Mouse (Mus musculus) cortical plate, adult 2 months (tissue): ENCODE data around the gene Vps37b. TPM values are rescaled to one million over a fixed set of nuclear protein-coding genes. Genes with fewer than 3 reads are reported as not detected.
A peak's percentile ranks its signal among the peaks of the same experiment; 100 is the strongest.

Experiments
- H3K27ac ChIP-seq: fragments of 200-500 bp; 2 replicates; pipeline ENCODE4 v1.5.1; 2012; ENCODE audit warnings: low read length, control low read depth, inconsistent platforms; ENCODE audit not compliant: insufficient read depth
- H3K4me1 ChIP-seq: fragments of 200-500 bp; 2 replicates; pipeline ENCODE4 v1.6.1; 2011; ENCODE audit warnings: low read length; ENCODE audit not compliant: control insufficient read depth, insufficient read depth
- H3K4me3 ChIP-seq: fragments of 200-500 bp; 2 replicates; pipeline ENCODE4 v1.5.1; 2011; ENCODE audit warnings: mild to moderate bottlenecking, low read length, control low read depth; ENCODE audit not compliant: insufficient read depth
- CTCF ChIP-seq: fragments of 200-500 bp; IDR thresholded peaks from 2 replicates; pipeline ENCODE4 v1.5.1; 2011; ENCODE audit warnings: mild to moderate bottlenecking, control low read depth, low read length; ENCODE audit not compliant: insufficient read depth; ENCODE audit errors: extremely low read depth
- POLR2A ChIP-seq: fragments of 200-500 bp; IDR thresholded peaks from 2 replicates; pipeline ENCODE4 v1.6.1; 2011; ENCODE audit warnings: mild to moderate bottlenecking, low read length, control low read depth; ENCODE audit not compliant: insufficient read depth; ENCODE audit errors: extremely low read depth
- polyA plus RNA-seq: library from polyadenylated mRNA; depleted of rRNA; stranded (reverse); fragments of >200 nt; gene quantifications from 2 replicates; pipeline ENCODE4 v1.2.3, GENCODE M21; 2012

Gene Vps37b
- polyA plus RNA-seq, 1 experiment, result 48.4 TPM

DNA sequence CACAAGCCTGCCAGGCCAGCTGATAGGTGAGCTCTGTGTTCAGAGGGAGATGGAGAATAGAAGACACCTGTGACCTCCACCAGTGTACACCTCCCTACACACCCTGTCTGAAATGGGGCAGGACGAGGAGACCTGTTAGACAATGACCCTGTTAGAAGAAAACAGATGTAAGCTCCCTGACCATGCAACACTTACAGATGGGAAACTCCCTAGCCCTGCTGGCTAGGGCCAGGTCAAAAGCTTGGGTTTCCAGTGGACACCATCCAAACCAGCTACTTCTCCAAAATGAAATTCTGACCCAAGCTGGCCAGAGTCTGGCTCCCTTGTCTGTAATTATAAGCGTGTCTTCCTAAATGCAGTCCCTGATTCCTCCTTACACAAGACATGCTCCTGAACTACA is 16.3 kb downstream of the Vps37b start:
- no peak overlapping the region for H3K27ac ChIP-seq
- TF ChIP-seq CTCF (no peak), POLR2A (no peak)
- H3K4me3 ChIP-seq, result no peak overlapping the region
- peaks cover 38% of the 10 kb centered on the region for H3K4me1 ChIP-seq

DNA sequence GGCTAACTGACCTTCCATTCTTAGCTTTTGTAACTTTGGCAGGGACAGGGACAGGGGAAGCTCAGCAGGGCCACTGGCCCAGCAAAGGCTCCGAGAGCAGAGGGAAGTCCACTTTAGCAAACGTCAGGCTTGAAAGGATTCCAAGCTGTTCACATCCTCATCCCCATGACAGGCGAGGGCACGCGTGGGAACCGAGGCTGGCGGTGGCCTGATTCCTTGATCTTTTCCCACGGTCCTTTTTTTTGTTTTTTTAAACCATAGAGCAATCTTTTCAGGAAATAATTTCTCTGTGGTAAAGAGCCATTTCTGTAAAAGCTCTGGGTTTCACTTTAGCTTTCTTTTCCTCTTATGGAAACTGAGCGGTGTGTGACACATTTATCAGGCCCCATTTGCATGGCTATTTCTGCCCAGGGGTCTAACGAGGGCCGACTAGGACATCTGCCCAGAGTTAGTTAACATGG is 17.2 kb downstream of the Vps37b start:
- H3K27ac ChIP-seq, result peak overlapping the region; percentile 24; the same call in 1 of the 2 replicates
- no peak for TF ChIP-seq CTCF
- TF ChIP-seq POLR2A, result no peak
- no peak overlapping the region for H3K4me3 ChIP-seq
- H3K4me1 ChIP-seq, result peaks cover 38% of the 10 kb centered on the region

DNA sequence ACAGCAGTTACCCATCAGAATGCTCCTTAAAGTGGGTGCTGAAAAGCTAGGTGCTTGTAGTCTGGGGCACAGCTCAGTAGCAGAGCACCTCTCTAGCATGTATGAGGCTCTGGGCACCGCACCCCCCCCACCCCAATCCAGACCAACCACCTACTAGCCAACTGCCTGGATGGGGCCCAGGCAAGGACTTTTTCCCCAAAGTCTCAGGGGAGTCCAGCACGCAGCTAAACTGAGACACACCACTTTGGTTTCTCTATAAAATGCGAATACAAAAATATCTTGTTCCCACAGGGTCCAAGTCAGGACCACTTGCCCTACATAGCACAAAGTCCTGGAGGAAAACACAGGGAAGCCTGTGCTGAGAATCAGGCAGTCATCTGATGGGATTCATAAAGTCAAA is 17.9 kb downstream of the Vps37b start:
- no peak overlapping the region for H3K4me3 ChIP-seq
- H3K27ac ChIP-seq, result peak overlapping the region; percentile 32; the same call in 1 of the 2 replicates
- TF ChIP-seq CTCF, result no peak
- no peak for TF ChIP-seq POLR2A
- H3K4me1 ChIP-seq, result peaks cover 40% of the 10 kb centered on the region

DNA sequence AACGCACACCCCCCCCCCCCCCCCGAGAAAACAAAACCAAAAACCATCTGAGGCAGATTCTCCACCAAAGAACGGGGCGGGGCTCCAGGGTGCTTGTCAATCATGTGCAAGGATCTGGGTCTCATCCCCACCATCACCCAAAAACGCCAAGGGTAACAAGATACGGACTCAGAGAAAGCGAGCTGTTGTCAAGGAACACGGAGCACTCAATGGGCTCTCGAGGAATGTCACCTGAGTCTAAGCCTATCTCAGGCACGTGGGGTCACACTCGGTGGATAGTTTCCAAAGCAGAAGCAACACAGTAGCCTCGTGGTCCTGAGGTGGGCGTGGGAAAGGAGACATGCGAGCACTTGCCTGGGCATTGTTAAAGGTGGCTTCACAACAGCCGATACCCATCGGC is 18.3 kb downstream of the Vps37b start:
- Histone ChIP-seq H3K4me1 (peaks cover 40% of the 10 kb centered on the region), H3K4me3 (no peak overlapping the region), H3K27ac (peak overlapping the region; percentile 32; the same call in 1 of the 2 replicates)
- TF ChIP-seq POLR2A, result no peak
- no peak for TF ChIP-seq CTCF

DNA sequence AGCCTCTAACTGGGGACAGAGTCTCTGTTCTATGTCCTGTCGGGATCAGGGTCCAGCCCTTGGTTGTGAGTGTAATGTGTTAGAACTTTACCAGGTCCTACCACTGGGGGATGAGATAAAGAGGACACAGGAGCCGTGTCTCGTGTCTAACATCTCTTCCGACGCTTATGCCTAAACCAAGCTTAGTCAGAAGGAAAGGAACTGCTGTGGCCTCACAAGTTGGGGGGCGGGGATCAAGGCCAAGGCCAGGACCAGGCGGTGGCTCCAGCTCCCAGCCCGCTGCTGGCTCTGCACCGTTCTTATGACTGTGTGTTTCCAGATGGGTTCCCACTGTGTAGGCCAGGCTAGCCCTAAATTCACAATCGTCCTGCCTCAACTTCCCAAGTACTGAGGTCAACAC is 19.2 kb downstream of the Vps37b start:
- Histone ChIP-seq H3K4me3 (no peak overlapping the region), H3K4me1 (peaks cover 37% of the 10 kb centered on the region), H3K27ac (no peak overlapping the region)
- TF ChIP-seq CTCF, result no peak
- no peak for TF ChIP-seq POLR2A

DNA sequence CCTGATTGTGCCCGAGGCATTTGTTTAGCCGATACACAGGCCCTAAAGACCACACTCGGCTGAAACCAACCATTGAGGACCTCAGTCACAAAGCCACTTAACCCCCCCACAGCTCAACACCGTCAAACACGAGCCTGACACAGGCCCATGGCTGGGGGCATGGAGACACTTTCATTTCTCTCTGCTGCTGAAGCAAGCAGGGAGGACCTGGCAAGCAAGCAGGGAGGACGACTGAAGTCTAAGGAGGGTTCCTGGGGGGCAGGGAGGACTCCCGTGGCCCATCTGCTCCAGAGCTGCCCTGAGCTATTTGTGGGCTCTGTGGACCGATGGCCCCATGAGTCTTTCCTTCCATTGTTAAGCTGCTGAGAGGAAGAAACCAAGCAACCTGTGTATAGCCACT is 20.1 kb downstream of the Vps37b start:
- Histone ChIP-seq H3K4me3 (no peak overlapping the region), H3K27ac (peak overlapping the region; percentile 67), H3K4me1 (peaks cover 33% of the 10 kb centered on the region)
- TF ChIP-seq CTCF (no peak), POLR2A (no peak)

DNA sequence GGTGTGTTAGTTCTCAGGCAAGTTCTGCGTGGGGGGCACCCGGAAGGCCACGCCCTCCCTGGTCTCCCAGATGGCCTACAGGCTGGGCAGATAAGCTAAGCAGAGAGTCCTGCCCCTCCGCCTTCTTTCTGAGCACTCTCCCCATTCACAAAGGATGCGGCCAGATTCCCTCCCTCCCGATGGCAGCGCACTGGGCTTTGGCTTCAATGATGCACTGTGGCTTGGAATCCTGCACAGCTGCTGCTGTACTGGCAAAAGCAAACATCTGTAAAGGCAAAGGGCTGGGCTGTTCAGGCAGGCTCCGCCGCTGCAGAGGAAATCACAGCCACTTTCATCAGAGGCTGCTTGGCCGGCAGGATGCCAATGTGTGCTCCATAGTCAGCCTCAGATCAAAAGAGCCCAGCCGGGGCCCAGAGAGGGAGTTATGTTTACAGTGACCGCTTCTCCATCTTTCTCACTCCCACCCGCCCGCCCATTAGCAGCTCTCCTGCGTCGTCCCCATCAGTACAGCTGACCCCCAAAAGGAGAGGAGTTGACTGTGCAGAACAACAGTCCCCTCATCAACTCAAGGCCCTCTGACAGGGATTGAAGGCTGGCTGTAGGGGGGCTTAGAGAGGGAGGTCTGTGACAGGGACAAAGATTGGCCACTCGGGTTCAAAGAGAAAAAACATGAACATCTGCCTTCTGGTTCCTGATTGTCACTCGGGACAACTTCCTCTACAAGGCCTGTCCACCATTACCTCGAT is 21.0 kb downstream of the Vps37b start:
- TF ChIP-seq CTCF (no peak), POLR2A (no peak)
- H3K4me3 ChIP-seq, result no peak overlapping the region
- H3K4me1 ChIP-seq, result peaks cover 29% of the 10 kb centered on the region
- peak overlapping the region; percentile 67 for H3K27ac ChIP-seq

DNA sequence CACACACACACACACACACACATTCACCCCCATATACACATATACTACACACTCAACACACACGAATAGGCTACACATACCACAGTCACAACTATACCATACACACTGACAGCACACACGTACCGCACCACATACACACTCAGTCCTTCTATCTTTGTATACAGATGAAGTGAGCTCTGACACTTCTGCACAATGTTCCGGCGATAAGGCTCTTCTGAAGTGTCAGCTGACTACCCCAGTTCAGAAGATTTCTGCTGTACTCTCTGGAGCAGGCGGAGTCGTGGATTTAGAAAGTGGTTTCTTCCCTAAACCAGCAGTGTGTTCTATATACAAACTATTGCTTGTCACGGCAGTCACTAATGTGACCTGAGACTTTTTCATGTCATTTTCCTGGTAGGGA is 22.0 kb downstream of the Vps37b start:
- H3K27ac ChIP-seq, result 0 out of 2 replicates have a peak overlapping the region, but pooled peaks have one; percentile 10
- no peak overlapping the region for H3K4me3 ChIP-seq
- H3K4me1 ChIP-seq, result peaks cover 29% of the 10 kb centered on the region
- TF ChIP-seq CTCF (no peak), POLR2A (no peak)

DNA sequence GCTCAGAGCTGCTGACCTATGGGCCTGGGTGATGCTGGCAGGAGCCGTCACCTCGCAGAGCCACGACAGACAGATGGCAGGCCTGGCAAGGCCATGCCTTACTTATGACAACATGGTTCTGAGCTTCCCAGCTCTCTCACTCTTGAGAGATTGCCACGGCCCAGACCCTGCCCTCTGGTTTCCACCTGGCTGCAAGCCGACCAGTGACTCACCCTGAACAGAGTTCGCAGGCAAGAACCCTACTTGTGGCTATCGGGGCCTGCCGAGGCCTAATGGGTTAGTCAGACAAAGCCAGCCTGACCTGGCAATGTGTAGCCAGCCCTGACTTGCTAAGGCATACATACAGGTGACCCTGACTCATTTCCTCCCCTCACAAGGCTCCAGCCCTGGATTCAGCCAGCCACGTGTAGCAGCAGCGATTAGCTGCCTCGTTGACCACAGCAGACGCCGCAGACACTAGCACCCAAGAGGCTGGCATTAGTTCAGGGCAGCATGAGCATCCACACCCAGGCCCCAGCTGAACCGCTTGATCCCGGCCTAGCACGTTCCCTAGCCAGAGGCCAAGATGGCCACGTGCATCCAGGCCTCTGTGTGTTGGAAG is 25.1 kb downstream of the Vps37b start:
- H3K27ac ChIP-seq, result no peak overlapping the region
- TF ChIP-seq CTCF (no peak), POLR2A (no peak)
- peaks cover 14% of the 10 kb centered on the region for H3K4me1 ChIP-seq
- H3K4me3 ChIP-seq, result no peak overlapping the region

DNA sequence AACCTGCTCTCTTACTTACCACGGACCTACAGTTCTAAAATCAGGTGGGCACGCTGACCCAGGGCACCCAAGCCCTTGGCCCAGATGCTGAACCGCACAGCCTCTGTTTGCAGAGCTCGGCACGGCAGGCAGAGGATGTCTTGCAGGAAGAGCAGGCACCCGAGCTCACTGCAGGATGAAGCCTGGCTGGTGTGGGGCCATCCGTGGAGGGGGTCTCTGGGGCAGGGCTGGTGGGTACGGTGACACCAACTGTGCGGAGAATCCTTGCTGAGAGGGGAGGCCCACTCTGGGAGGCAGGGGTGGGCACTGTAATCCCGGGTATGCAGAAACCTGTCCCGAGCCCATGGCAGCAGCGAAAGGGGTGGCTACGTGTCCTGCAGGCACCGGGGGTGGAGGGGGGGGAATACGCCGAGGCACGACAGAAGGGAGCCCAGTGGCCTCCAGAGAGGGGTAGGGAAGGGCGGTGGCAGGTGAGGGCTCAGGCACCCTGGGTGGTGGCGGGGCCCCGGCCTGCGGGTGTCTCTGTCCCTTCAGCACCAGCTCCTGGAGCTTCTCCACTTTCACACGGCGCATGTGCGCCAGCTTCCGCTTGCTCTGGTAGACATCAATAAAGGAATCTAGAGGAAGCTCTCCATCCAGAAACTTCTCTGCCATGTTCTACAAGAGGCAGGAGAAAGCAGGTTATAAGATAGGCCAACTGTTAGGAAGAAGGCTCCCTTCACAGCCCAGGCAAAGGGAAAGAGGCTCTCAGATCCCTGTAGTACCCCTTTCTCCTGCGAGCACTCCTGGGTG is 25.8 kb downstream of the Vps37b start:
- TF ChIP-seq CTCF (no peak), POLR2A (no peak)
- peaks cover 7% of the 10 kb centered on the region for H3K4me1 ChIP-seq
- H3K4me3 ChIP-seq, result no peak overlapping the region
- no peak overlapping the region for H3K27ac ChIP-seq
